Comparison of ENCODE assay signal across 22 mouse cellular contexts in genomic region chr5:13977576-13977975, GRCm38 (mm10). TPM values are rescaled to one million over a fixed set of nuclear protein-coding genes. Genes with fewer than 3 reads are reported as not detected.
DNase-seq lines count a peak whose midpoint lies in the region; ATAC-seq lines count a peak whose summit lies in the region.
"Had no signal": no experiment of that assay in that cellular context is flagged by ENCODE, and none has a peak within 500 bp of the region (broad histone marks: within the 10 kb centered on the region; RNA-seq: fewer than 3 reads in every experiment).

No protein-coding gene starts in this region.

- no peaks in the 10 kb centered on the region for H3K27me3 ChIP-seq in limb, embryonic 11.5 days (ENCODE audit: control insufficient read depth, insufficient read depth, low read length)
- H3K27me3 ChIP-seq in limb, embryonic 10.5 days (ENCODE audit: low read depth, poor library complexity, severe bottlenecking) = no peaks in the 10 kb centered on the region; the same call in 1 of the 2 replicates
- H3K27me3 ChIP-seq: embryonic facial prominence, embryonic 13.5 days; embryonic facial prominence, embryonic 15.5 days; forebrain, embryonic 12.5 days had no signal

- peak; percentile 39 for DNase-seq in embryo, embryonic 11 days
- no peak for DNase-seq in embryo, embryonic 10 days (ENCODE audit: low spot score)
- DNase-seq in limb, embryonic 11.5 days (ENCODE audit: low spot score) = no peak
- DNase-seq in limb, embryonic 10.5 days (ENCODE audit: low spot score) = no peak
- peak; percentile 60 for DNase-seq in mesoderm, embryonic 11.5 days (ENCODE audit: low read depth, low spot score)
- no peak for DNase-seq in left cerebral cortex, adult 9 months (ENCODE audit: low spot score in 2 of 2)
- DNase-seq: adrenal gland, adult 2 months; adrenal gland, postnatal 10 days; adrenal gland, postnatal 25 days; cerebellum, adult 11 months; cerebellum, adult 18-20 months; cerebellum, adult 8-10 months; cerebellum, adult 9-11 months; cerebellum, postnatal 14 days; cerebellum, postnatal 36 days had no signal

- H3K36me3 ChIP-seq in limb, embryonic 11.5 days (ENCODE audit: control insufficient read depth, insufficient read depth, low read length) = no peaks in the 10 kb centered on the region
- no peaks in the 10 kb centered on the region for H3K36me3 ChIP-seq in limb, embryonic 10.5 days
- H3K36me3 ChIP-seq: embryonic facial prominence, embryonic 13.5 days; embryonic facial prominence, embryonic 15.5 days; forebrain, embryonic 10.5 days; forebrain, embryonic 12.5 days had no signal

- H3K4me2 ChIP-seq in limb, embryonic 11.5 days (ENCODE audit: low read depth, severe bottlenecking) = no peak overlapping the region
- H3K4me2 ChIP-seq: embryonic facial prominence, embryonic 13.5 days; embryonic facial prominence, embryonic 15.5 days; forebrain, embryonic 12.5 days had no signal

- H3K9me3 ChIP-seq in limb, embryonic 11.5 days (ENCODE audit: control insufficient read depth, low read length) = no peaks in the 10 kb centered on the region
- no peaks in the 10 kb centered on the region for H3K9me3 ChIP-seq in limb, embryonic 10.5 days (replicated peaks)
- H3K9me3 ChIP-seq: embryonic facial prominence, embryonic 13.5 days; embryonic facial prominence, embryonic 15.5 days; forebrain, embryonic 10.5 days; forebrain, embryonic 12.5 days had no signal

- no peak overlapping the region for H3K4me3 ChIP-seq in limb, embryonic 11.5 days (ENCODE audit: low read depth, low read length)
- H3K4me3 ChIP-seq in limb, embryonic 10.5 days = no peak overlapping the region
- H3K4me3 ChIP-seq: embryonic facial prominence, embryonic 13.5 days; embryonic facial prominence, embryonic 15.5 days; erythroblast, embryonic 14.5 days; forebrain, embryonic 10.5 days; forebrain, embryonic 12.5 days had no signal

- H3K4me1 ChIP-seq in limb, embryonic 11.5 days (ENCODE audit: control insufficient read depth, insufficient read depth, low read length) = no peaks in the 10 kb centered on the region
- H3K4me1 ChIP-seq in limb, embryonic 10.5 days = peaks cover 4% of the 10 kb centered on the region; the same call in 1 of the 2 replicates
- H3K4me1 ChIP-seq: embryonic facial prominence, embryonic 15.5 days had no signal

- 11% methylated on average over 3 of the region's 3 CpGs for WGBS in limb, embryonic 11.5 days
- WGBS in limb, embryonic 10.5 days = 14% methylated on average over 3 of the region's 3 CpGs

- peak; percentile 49; the same call in 1 of the 2 replicates for ATAC-seq in limb, embryonic 11.5 days (ENCODE audit: insufficient number of reproducible peaks, low FRiP score, low TSS enrichment, low read depth)
- ATAC-seq: forebrain, embryonic 14.5 days; forebrain, embryonic 16.5 days had no signal

- no peak overlapping the region for H3K9ac ChIP-seq in limb, embryonic 11.5 days (ENCODE audit: low read length)
- H3K9ac ChIP-seq: embryonic facial prominence, embryonic 13.5 days; embryonic facial prominence, embryonic 15.5 days; forebrain, embryonic 12.5 days had no signal

- H3K27ac ChIP-seq in limb, embryonic 11.5 days (replicated peaks; ENCODE audit: low read depth, low read length) = no peak overlapping the region
- no peak overlapping the region for H3K27ac ChIP-seq in limb, embryonic 10.5 days
- H3K27ac ChIP-seq: embryonic facial prominence, embryonic 13.5 days; embryonic facial prominence, embryonic 15.5 days; forebrain, embryonic 10.5 days; forebrain, embryonic 12.5 days had no signal

RNA-seq across cellular contexts. Expression of gene Sema3e, which starts 47.5 kb away (rescaled TPM):
- polyA plus RNA-seq in limb, embryonic 11.5 days (2014; fragmentation: Nextera tagmentation; extraction: Ambion mirVana) = 0.36 and 0.65 TPM in 2 replicates
- 0.35 and 0.63 TPM in 2 replicates for polyA plus RNA-seq in limb, embryonic 10.5 days (2016; fragmentation: Nextera tagmentation; extraction: Ambion mirVana)
- polyA plus RNA-seq: erythroblast, embryonic 14.5 days had no signal

Comparison
In these comparisons a context has a peak if more than half of its experiments do, and no peak if none do; other contexts are left out.
1. DNase-seq: peak in embryo, embryonic 11 days (single experiment) and mesoderm, embryonic 11.5 days (single experiment); none in embryo, embryonic 10 days (single experiment), limb, embryonic 11.5 days (single experiment), limb, embryonic 10.5 days (single experiment) and left cerebral cortex, adult 9 months (0 of 2).